Mouse (Mus musculus) adrenal gland (tissue): ENCODE measurements around the gene Nat14.

Source experiments
- intact Hi-C: fragments of 180-260 bp; cut with DNase I; formaldehyde crosslinking; loops from one replicate; pipeline ENCODE4 v1.15.1; 2025

Nat14 gene

DNA sequence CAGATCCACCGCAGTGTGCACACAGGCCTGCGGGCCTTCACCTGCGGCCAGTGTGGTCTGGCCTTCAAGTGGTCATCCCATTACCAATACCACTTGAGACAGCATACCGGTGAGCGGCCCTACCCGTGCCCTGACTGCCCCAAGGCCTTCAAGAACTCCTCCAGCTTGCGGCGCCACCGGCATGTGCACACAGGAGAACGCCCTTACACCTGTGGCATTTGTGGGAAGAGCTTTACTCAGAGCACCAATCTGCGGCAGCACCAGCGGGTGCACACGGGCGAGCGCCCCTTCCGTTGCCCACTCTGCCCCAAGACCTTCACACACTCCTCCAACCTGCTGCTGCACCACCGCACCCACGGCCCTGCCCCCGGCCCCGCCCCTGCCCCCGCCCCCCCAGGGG lies 2.7 kb upstream of the Nat14 start:
- intact Hi-C loops: loop anchor here (5.0 kb wide), 1 partner anchor 52 kb away; no protein-coding TSS in a partner anchor

DNA sequence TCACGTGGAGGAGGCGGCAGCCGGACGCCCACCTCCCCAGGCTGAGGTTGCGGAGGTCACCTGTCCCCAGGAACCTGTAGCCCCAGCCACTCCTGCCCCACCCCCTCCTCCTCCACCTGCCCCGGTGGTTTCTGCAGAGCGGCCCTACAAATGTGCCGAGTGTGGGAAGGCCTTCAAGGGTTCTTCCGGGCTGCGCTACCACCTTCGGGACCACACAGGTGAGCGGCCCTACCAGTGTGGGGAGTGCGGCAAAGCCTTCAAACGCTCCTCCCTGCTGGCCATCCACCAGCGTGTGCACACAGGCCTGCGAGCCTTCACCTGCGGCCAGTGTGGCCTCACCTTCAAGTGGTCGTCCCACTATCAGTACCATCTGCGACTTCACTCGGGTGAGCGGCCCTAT lies 1.9 kb upstream of the Nat14 start:
- intact Hi-C loops: loop anchor here (5.0 kb wide), 1 partner anchor 53 kb away; no protein-coding TSS in a partner anchor

DNA sequence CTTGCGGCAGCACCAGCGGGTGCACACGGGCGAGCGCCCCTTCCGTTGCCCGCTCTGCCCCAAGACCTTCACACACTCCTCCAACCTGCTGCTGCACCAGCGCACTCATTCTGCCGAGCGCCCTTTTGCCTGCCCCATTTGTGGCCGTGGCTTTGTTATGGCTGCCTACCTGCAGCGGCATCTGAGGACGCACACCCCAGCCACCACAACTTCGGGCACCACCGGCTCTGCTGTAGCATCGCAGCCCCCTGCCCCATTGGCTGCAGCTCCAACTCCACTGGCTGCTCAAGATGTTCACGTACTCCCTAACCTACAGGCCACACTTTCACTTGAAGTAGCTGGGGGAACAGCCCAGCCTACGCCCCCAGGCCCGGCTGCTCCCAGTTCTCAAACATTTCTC lies 1.3 kb upstream of the Nat14 start:
- intact Hi-C loops: no loop called here

DNA sequence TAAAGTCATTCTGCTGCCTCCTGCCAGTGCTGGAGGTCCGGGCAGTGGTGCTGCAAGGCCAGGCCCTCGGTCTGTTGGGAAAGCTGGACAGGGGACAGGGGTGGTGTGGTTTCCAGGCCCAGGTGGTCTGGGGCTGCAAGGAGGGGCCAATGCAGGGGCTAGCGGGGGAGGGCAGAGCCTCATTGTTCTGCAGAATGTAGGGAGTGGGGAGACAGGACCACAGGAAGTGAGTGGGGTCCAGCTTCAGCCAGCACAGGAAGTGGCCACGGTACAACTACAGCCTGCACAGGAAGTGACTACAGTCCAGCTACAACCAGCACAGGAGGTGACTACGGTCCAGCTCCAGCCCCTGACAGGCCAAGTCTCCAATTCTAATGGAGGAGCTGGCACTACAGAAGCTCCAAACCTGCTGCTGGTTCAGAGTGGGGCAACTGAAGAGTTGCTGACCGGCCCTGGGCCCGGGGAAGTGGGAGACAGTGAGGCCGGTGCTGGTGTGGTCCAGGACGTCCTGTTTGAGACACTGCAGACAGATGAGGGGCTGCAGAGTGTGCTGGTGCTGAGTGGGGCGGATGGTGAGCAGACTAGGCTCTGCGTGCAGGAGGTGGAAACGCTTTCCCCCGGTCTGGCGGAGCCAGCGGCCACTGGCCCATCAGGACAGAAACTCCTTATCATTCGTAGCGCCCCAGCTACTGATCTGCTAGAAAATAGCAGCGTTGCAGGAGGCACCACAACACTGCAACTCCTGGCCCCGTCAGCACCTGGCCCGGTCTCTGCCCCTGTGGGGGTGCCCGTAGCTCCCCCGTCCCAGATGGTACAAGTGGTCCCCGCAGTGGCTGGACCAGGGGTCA lies 628 bp upstream of the Nat14 start:
- intact Hi-C loops: no loop called here

DNA sequence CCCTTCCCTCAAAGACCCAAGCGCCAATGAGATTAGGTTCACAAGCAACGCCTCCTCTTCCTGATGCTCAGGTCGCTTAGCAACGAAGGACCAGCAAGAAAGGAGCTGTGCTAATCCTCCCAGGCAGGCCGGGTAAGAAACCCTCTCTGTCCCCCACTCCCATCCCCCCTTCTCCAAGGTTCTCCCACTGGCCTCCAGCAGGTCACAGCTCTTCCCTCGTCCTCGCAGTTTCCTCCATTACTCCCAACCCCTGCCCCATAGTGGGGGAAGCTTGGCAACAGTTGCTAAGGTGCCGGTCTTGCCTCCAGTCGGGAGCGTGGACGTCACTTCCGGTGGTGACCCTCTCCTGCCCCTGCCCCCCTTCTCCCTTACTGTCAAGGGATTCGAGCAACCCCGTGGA lies 680 bp downstream of the Nat14 start:
- intact Hi-C loops: no loop called here

DNA sequence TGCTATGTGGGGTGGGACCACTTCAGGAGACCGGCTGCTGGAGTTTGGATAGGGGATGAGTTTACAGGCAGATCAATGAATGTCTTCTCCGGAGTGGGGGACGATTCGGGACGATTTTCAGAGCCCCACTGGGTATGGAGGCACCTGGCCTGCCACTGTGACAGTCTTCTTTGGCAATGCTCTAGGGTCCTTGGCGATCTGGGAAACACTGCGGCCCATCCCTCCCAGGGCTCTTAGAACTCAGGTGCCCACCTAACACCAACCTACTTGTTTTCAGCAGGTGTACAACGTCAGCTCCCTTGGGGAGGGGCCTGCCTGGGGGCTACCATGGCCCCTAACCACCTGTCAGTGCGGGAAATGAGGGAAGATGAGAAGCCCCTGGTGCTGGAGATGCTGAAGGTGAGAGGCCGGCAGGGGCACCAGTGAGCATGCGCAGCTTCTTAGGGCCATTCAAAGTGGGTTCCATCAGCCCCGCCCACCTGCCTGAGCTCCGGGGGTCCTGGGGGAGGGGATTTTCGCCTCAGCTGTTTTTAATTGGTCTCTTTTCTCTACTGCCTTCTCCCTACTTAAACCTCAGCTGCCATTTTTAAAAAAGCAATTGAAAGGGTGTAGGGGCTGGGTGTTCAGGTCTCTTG lies 1.2 kb downstream of the Nat14 start:
- intact Hi-C loops: no loop called here

DNA sequence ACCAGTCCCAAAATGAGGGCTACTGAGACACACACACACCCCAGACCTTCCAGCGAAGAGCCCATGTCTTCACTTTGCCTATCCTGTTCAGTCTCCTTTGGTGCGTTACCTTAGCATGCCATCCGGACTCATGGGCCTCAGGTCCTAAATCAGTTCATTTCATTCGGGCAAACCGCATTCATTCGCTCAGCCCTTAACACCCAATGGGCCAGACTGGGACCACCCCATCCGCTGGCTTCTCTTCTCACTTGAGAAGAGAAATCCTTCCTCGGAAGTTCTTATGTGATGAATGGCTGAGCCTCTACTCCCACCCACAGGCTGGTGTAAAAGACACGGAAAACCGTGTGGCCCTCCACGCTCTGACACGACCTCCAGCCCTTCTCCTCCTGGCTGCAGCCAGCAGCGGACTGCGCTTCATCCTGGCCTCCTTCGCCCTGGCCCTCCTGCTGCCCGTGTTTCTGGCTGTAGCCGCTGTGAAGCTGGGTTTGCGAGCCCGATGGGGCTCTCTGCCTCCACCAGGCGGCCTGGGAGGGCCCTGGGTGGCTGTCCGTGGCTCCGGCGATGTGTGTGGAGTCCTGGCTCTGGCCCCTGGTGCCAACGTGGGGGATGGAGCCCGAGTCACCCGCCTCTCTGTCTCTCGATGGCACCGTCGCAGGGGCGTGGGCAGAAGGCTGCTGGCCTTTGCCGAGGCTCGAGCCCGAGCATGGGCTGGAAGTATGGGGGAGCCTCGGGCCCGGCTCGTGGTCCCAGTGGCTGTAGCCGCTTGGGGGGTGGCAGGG lies 1.9 kb downstream of the Nat14 start:
- intact Hi-C loops: no loop called here

DNA sequence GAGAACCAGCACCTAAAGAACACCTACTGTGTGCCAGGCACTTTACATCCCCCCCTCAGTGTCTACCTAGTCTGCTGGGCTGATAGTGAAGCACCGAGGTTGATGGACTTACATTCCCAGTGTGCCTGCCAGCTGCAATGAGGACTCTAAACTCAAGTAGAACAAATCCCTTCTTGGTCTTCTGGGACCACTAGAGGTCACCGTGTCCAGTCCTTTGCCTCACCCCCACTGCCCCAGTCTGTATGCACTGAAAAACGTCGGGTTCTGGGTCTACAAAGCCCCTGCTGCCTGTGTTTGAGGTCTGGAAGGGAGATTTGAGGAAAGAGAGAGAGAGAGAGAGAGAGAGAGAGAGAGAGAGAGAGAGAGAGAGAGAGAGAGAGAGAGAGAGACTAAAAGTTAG lies 2.7 kb downstream of the Nat14 start:
- intact Hi-C loops: no loop called here

DNA sequence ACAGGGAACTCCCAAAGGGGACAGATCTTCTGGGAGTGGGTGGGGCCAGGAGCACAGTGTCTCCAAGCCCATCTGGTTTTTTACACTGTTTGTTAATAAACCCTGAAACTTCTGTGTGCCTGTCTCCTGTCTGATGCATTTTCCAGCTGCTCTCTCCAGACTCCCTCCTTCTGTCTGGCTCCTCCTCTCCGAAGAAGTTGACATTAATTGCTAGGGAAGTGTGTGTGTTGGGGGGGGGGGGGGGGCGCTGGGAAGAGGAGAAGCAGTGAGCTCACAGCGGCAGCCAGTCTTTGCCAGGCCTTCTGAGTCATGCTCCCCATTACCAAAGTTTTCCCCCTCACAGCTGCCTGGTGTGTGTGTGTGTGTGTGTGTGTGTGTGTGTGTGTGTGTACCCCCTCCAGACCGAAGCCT lies 3.1 kb downstream of the Nat14 start:
- intact Hi-C loops: no loop called here

DNA sequence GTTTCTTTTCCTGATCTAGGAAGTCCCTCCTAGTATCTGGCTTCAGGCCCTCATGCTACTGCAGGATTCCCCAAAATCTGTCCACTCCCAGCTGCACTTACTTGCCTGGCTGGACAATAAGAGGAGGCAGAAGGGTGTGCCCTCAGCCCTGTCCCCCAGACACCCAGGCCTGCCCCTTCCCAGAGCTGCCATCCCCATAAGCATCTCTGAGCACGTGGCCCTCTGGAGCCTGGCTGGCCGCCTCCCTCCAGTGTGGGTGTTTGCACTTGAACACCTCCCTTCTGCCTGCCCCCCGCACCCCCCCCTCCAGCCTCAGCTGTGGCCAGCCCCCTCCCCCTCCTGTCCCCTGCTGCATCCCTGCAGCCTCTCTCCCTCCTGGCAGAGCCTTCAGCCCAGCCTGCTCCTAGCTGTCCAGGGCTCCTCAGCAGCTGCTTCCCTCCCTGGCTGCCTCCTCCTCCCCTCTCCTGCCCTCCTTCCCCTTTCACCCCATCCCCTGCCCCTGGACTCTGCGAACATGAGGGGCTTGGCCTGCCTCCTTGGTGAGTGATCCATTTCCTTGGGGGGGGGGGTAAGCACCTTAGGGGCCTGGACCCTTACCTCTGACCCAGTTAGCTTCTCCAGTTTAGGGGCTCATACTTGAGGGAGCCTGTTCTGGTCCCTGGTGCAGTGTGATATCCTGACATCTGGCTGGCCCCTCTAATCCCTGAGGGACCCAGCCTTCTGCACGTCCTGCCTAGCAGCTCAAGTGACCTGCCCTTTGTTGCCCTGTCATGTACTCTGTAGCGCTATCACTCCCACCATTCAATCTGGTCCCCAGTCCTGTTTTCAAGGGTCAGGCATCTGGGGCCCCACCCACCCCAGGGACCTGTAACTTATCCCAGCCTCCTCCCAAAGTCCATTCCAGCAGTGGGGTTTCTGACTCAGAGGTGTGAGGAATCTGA lies 3.9 kb downstream of the Nat14 start, which contains the start of gene Ssc5d:
Gene Ssc5d (plus strand): TSS at position 345 of the 941 bp plus-strand sequence.
- intact Hi-C loops: no loop called here

DNA sequence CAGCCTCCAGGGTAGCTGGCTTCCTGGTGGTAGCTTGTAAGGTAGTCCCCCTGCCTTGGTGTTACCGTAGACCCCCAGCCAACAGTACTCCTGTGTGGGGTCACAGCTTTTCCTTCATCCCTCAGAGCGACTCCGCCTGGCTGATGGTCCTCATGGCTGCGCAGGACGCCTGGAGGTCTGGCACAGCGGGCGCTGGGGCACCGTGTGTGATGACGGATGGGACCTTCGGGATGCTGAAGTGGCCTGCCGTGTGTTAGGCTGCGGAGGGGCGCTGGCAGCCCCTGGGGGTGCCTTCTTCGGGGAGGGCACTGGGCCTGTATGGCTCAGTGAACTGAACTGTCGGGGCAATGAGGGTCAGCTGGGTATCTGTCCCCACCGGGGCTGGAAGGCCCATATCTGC lies 5.0 kb downstream of the Nat14 start:
- intact Hi-C loops: no loop called here

DNA sequence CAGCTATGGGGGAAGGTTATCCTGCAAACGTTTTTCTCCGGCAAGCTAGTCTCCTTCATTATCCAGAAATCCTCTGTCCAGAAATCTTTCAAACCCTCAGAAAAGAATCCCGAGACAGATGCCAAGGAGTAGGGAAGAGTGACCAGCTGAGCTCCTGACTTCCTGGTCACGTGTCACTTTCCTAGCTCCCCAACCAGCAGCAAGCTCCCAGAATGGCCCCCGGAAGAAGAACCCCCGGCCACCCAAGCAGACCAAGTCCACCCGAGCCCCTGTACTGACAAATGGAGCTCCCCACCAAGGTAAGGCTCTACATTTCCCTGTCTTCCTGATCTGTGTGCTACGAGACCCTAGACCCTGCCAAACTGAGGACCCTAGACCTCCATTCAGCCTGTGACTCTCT lies 5.9 kb downstream of the Nat14 start:
- intact Hi-C loops: no loop called here

DNA sequence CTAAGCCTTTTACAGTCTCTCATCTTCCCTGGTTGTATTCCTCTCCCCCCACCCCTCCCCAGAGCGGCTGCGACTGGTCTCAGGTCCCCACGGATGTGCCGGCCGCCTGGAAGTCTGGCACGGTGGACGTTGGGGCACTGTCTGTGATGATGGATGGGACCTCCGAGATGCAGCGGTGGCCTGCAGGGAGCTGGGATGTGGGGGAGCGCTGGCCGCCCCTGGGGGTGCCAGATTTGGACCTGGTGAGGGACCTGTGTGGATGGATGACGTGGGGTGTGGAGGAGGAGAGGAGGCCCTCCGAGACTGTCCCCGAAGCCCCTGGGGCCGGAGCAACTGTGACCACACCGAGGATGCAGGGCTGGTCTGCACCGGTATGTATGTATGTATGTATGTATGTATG lies 6.5 kb downstream of the Nat14 start:
- intact Hi-C loops: no loop called here

DNA sequence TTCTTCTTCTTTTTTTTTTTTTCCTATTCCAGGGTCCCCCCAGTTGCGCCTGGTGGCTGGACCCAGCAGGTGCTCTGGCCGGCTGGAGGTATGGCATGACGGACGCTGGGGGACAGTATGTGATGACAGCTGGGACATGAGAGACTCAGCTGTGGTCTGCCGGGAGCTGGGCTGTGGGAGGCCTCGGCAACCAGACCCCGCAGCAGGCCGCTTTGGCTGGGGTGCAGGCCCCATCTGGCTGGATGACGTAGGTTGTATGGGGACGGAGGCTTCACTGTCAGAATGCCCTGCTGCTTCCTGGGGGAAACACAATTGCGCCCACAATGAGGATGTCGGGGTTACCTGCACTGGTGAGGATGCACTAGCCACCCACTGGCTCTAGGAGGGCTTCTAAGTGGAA lies 11.3 kb downstream of the Nat14 start:
- intact Hi-C loops: no loop called here

DNA sequence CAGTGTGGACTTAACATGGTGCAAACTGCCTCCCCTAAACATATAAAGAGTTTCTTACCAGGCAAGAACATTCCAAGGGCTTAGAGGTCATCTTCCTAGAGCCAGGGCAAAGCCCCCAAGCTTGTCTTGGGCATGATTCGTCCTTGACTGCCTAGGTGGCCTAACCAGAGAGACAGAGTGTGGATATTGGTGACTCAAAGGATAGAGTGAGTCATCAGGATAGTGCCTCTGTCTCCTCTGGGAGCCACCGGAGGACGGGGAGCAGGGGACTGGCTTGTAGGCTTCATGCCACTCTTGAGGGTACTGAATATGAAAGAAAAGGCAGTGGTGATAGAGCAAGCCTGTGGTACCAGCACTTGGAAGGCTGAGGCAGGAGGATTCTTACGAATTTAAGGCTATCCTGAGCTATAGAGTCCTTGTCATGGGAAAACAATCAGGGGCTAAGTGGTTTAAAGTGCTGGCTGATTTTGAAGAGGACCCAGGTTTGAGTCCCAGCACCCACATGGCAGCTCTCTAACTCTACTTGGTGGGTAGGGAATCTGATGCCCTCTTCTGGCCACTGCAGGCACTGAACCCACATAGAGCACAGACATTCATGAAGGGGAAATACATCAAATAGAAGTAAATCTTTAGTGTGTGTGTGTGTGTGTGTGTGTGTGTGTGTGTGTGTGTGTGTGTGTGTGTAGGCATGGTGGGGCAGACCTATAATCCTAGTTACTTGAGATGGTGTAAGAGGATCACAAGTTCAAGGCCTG lies 12.5 kb downstream of the Nat14 start:
- intact Hi-C loops: no loop called here

DNA sequence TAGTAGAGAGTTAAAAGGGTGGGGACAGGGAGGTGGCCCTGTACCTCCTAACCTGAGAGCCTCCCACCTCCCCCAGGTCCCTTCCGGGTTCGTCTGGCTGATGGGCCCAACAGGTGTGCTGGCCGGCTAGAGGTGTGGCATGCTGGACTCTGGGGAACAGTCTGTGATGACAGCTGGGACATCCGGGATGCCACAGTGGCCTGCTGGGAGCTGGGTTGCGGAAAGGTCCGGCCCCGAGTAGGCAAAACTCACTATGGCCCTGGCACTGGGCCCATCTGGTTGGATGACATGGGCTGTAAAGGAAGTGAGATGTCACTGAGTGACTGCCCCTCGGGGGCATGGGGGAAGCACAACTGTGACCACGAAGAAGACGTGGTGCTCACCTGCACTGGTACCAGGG lies 15.0 kb downstream of the Nat14 start:
- intact Hi-C loops: no loop called here

DNA sequence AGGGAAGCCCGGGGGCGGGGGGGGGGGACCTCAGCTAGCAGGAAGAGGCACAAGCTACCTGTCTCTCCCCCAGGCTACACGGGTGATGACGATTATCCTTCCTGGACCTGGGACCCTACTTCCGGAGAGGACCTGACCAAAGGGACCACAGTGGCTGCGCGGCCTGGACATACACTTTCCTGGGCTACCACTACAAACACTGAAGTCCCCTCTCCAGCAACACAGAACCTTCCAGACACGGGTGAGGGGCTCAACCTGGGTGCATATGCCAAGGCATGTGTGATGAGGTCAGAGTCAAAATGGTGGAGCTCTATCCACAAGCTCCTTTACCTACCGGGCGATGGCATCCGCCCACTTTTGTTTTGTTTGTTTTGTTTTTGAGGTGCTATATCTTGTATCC lies 15.6 kb downstream of the Nat14 start:
- intact Hi-C loops: no loop called here

DNA sequence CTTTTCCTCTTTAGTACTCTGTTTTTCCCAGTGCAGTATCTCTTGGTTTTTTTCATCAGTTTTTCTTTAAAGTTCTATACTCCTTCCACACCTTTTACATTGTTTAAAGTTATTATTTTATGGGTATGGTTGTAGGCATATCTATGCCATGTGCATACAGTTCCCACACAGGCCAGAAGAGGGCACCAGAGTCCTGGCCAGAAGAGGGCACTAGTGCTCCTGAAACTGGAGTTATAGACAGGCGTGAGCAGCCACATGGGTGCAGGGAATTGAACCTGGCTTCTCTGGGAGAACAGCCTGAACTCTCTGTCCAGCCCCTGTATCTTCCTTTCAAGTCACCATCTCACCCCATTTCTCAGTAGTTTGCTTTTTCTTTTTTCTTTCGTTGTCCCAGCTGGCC lies 16.6 kb downstream of the Nat14 start:
- intact Hi-C loops: loop anchor here (2.0 kb wide), 1 partner anchor 128 kb away; no protein-coding TSS in a partner anchor

DNA sequence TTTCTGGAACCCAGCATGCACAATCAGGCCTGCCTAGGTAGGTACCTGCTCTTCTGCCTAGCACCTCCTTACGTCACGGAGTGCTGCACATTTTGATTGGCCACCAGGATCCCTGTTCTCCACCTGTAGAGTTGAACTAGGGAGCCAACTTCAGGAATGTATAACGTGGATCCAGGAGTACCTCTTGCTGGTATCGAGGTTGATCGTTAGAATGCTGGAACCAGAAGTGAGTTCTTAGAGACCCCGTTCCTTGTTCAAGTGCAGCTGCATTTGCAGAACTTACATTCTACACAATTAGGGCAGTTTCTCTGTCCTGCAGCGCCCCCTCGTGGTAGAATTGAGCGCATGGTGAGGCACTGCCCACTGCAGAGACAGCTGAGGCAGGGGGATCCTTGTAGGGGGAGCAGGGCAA lies 18.2 kb downstream of the Nat14 start:
- intact Hi-C loops: loop anchor here (5.0 to 10.0 kb wide), 2 partner anchors 55 to 383 kb away; partner anchors contain the start of gene Zfp579

DNA sequence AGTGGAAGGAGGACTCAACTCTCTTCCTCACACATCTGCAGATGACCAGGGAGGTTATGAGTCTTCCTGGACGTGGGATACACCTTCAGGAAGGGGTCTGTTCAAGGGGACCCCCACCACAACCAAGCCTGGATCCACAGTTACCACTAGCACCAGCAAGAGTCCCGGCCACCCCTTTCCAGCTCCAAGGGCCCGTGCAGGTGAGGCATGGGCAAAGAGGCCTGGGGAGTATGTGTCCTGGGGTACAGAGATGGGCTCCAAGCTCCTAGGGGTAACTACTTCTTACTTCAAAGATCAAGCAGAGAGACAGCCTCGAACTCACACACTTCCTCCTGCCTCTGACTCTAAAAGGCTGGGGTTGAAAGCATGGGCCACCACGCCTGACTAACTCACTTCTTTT lies 20.8 kb downstream of the Nat14 start:
- intact Hi-C loops: loop anchor here (2.0 to 10.0 kb wide), 4 partner anchors 22 to 385 kb away; partner anchors contain the start of genes Sbk2 and Zfp579
